Mouse (Mus musculus): ENCODE data around the gene Aco1. TPM values are rescaled to one million over a fixed set of nuclear protein-coding genes. Genes with fewer than 3 reads are reported as not detected.

Aco1 gene
- polyA plus RNA-seq, 1 experiment from 2014 or later: 53.3 TPM

- Histone ChIP-seq H3K9me3 (peaks cover 10% of the 10 kb centered on the region), H3K36me3 (replicated peaks) (peaks cover 38% of the 10 kb centered on the region), H3K4me1 (no peaks in the 10 kb centered on the region), H3K27ac (no peak overlapping the region), H3K27me3 (ENCODE audit: poor library complexity, severe bottlenecking) (no peaks in the 10 kb centered on the region), H3K4me3 (no peak overlapping the region)
- WGBS: 90% methylated on average over 10 of the region's 10 CpGs
- DNase-seq (ENCODE audit: extremely low spot score, low spot score): no peak
Measured at GRCm38 (mm10) chr4:40163646-40164045, 20.8 kb downstream of the Aco1 start.

DNA sequence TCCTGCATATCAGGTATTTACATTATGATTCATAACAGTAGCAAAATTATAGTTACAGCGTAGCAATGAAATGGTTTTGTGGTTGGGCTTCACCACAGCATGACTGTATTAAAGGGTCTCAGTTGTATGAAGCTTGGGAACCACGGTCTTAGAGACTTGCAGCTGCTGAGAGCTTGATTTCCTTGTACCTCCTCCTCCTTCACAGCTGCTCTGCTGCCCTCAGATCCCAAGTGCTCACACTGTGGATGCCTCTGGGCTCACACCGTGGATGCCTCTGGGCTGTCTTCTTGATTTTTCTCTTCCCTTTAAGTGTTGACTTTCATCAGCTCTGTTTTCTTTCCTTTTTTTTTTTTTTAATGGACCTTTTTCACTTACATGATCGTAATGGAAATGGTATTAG is 28.6 kb downstream of the Aco1 start:
- no peak for DNase-seq (ENCODE audit: extremely low spot score, low spot score)
- H3K27ac ChIP-seq: no peak overlapping the region
- 91% methylated on average over 4 of the region's 4 CpGs for WGBS
- H3K9me3 ChIP-seq: no peaks in the 10 kb centered on the region
- no peaks in the 10 kb centered on the region for H3K4me1 ChIP-seq
- H3K36me3 ChIP-seq (replicated peaks): peaks cover 45% of the 10 kb centered on the region
- no peaks in the 10 kb centered on the region for H3K27me3 ChIP-seq (ENCODE audit: poor library complexity, severe bottlenecking)
- H3K4me3 ChIP-seq: no peak overlapping the region

DNA sequence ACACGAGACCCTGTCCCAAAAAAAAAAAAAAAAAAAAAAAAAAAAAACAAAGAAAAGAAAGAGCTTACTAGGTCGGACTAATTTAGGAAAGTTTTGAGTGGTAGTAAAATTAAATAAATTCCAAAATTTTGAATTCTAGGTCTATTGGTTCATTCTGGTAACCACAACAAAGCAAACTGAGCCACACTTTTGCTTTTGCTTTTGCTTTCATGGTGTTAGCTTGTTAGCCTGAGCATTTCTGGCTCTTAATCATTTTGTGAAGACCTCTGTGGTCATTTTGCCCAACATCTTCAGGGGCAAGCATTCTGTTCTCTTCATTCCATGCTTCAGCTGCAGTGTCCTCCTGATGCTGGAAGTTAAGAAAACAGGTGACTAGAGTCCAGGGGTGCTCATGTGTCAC is 29.5 kb downstream of the Aco1 start:
- Histone ChIP-seq H3K36me3 (replicated peaks) (peaks cover 38% of the 10 kb centered on the region), H3K4me3 (no peak overlapping the region), H3K27me3 (ENCODE audit: poor library complexity, severe bottlenecking) (no peaks in the 10 kb centered on the region), H3K27ac (no peak overlapping the region), H3K4me1 (no peaks in the 10 kb centered on the region), H3K9me3 (no peaks in the 10 kb centered on the region)
- no peak for DNase-seq (ENCODE audit: extremely low spot score, low spot score)
- 92% methylated on average over 2 of the region's 2 CpGs for WGBS

GRCm38 (mm10) chr4:40174321-40174720 is 31.4 kb downstream of the Aco1 start:
- peaks cover 45% of the 10 kb centered on the region for H3K36me3 ChIP-seq (replicated peaks)
- WGBS: 79% methylated on average over 4 of the region's 4 CpGs

GRCm38 (mm10) chr4:40178584-40178983 is 35.7 kb downstream of the Aco1 start:
- no peak for DNase-seq (ENCODE audit: extremely low spot score, low spot score)
- Histone ChIP-seq H3K27me3 (ENCODE audit: poor library complexity, severe bottlenecking) (no peaks in the 10 kb centered on the region), H3K9me3 (no peaks in the 10 kb centered on the region), H3K27ac (no peak overlapping the region), H3K4me1 (no peaks in the 10 kb centered on the region), H3K4me3 (no peak overlapping the region), H3K36me3 (replicated peaks) (peaks cover 62% of the 10 kb centered on the region)
- WGBS: 92% methylated on average over 17 of the region's 17 CpGs

More at GRCm38 (mm10) chr4:40174321-40174720, 31.4 kb downstream of the Aco1 start:
- no peak overlapping the region for H3K27ac ChIP-seq
- no peaks in the 10 kb centered on the region for H3K27me3 ChIP-seq (ENCODE audit: poor library complexity, severe bottlenecking)
- H3K9me3 ChIP-seq: no peaks in the 10 kb centered on the region
- DNase-seq (ENCODE audit: extremely low spot score, low spot score): no peak
- H3K4me3 ChIP-seq: no peak overlapping the region
- H3K4me1 ChIP-seq: no peaks in the 10 kb centered on the region

- Histone ChIP-seq H3K27ac (no peak overlapping the region), H3K36me3 (replicated peaks) (peaks cover 76% of the 10 kb centered on the region), H3K27me3 (ENCODE audit: poor library complexity, severe bottlenecking) (no peaks in the 10 kb centered on the region), H3K9me3 (no peaks in the 10 kb centered on the region), H3K4me1 (no peaks in the 10 kb centered on the region), H3K4me3 (no peak overlapping the region)
- 91% methylated on average over 6 of the region's 6 CpGs for WGBS
- no peak for DNase-seq (ENCODE audit: extremely low spot score, low spot score)
Measured at GRCm38 (mm10) chr4:40180046-40180445, 37.2 kb downstream of the Aco1 start.

DNA sequence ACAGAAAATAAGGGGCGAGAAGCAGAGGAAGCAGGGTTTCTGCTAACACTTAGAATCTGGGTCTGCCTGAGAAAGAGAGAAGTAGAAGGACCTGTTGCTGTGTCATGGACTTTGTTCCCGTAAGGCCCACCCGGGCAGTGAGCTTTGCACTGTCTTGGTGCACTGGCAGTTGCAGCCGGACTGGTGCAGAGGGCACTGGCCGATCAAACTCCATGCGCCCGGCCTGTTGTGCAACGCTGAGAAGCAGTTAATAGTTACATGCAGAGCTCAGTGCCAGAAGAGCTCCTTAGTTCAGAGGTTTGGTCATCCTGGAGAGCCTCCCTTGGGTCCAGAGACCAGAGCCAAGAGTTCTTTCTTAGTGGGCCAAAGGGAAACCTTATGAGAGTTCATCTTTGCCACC is 38.8 kb downstream of the Aco1 start:
- Histone ChIP-seq H3K27me3 (ENCODE audit: poor library complexity, severe bottlenecking) (no peaks in the 10 kb centered on the region), H3K9me3 (no peaks in the 10 kb centered on the region), H3K27ac (no peak overlapping the region), H3K4me3 (no peak overlapping the region), H3K36me3 (replicated peaks) (peaks cover 76% of the 10 kb centered on the region), H3K4me1 (no peaks in the 10 kb centered on the region)
- no peak for DNase-seq (ENCODE audit: extremely low spot score, low spot score)
- WGBS: 93% methylated on average over 8 of the region's 8 CpGs

DNA sequence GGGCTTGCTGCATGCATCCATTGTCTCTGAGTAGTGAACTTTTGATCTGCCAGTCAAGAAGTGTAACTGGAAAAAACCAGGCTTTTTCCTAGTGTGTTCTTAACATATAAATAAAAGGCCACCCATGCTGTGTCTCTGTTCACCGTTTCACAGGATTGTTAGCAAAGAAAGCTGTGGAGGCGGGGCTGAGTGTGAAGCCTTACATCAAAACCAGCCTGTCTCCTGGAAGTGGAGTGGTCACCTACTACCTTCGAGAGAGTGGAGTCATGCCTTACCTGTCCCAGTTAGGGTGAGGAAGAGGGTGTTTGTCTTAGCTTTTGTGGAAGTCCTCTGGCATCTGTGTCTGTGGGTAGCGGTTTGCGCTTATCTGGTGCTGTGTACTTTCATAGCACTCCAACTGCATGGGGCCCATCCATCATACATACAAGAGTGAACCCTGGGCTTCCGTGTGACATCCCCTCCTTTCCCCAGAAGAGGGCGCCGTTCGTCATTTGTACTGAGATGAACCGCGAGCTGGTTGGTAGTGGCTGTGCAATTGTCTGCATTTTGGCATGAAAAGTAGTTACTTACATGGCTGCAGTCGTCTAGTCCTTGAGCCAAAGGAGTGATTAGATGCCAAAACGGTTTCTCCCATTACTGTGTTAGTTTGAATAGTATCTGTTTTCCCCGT is 39.9 kb downstream of the Aco1 start:
- peak; percentile 59 for DNase-seq (ENCODE audit: extremely low spot score, low spot score)
- no peak overlapping the region for H3K4me3 ChIP-seq
- H3K9me3 ChIP-seq: no peaks in the 10 kb centered on the region
- H3K36me3 ChIP-seq (replicated peaks): peaks cover 83% of the 10 kb centered on the region
- H3K4me1 ChIP-seq: no peaks in the 10 kb centered on the region
- 45% methylated on average over 14 of the region's 14 CpGs for WGBS
- no peaks in the 10 kb centered on the region for H3K27me3 ChIP-seq (ENCODE audit: poor library complexity, severe bottlenecking)
- no peak overlapping the region for H3K27ac ChIP-seq

- no peaks in the 10 kb centered on the region for H3K9me3 ChIP-seq
- no peak for DNase-seq (ENCODE audit: extremely low spot score, low spot score)
- H3K36me3 ChIP-seq (replicated peaks): peaks cover 83% of the 10 kb centered on the region
- 89% methylated on average over 6 of the region's 6 CpGs for WGBS
- no peaks in the 10 kb centered on the region for H3K27me3 ChIP-seq (ENCODE audit: poor library complexity, severe bottlenecking)
- H3K4me1 ChIP-seq: no peaks in the 10 kb centered on the region
- no peak overlapping the region for H3K27ac ChIP-seq
- no peak overlapping the region for H3K4me3 ChIP-seq
Measured at GRCm38 (mm10) chr4:40183781-40184180, 40.9 kb downstream of the Aco1 start.

DNA sequence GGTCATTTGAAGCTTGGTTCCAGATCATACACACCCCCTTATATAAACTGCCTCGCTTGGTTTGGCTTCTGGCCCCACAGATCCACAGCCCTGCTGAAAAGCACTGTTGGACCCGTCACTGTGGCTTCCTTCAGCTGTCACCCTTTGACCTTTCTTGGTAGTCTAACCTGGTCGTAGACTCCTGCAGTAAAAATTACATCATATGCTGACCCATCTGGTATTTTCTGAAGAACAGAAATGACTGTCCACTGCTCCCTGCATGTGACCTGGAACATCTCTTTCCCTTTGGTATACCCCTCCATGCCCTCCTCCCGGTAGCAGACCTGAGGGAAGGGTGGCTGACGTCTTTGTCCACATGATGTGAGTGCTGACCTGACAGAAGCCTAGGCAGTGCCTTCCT is 41.6 kb downstream of the Aco1 start:
- DNase-seq (ENCODE audit: extremely low spot score, low spot score): no peak
- H3K36me3 ChIP-seq (replicated peaks): peaks cover 87% of the 10 kb centered on the region
- H3K9me3 ChIP-seq: no peaks in the 10 kb centered on the region
- no peak overlapping the region for H3K4me3 ChIP-seq
- WGBS: 92% methylated on average over 5 of the region's 5 CpGs
- no peak overlapping the region for H3K27ac ChIP-seq
- no peaks in the 10 kb centered on the region for H3K27me3 ChIP-seq (ENCODE audit: poor library complexity, severe bottlenecking)
- H3K4me1 ChIP-seq: no peaks in the 10 kb centered on the region

DNA sequence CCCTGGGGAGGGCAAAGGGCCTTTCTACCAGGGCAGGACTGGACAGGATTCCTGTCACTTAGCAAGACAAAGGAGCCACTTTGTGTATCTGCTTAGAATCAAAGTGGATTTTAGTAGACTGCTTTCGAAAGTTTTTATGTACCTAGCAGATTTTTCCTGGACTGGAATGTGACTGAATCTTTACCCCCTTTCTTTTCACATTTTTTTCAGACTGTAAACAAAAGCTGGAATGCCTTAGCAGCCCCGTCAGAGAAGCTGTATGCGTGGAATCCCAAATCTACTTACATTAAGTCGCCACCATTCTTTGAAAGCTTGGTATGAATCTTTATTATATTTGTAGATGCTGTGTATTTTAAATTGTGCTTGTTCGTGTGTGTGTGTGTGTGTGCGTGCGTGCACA is 45.1 kb downstream of the Aco1 start:
- WGBS: 95% methylated on average over 7 of the region's 7 CpGs

GRCm38 (mm10) chr4:40192246-40192645 is 49.4 kb downstream of the Aco1 start:
- H3K36me3 ChIP-seq (replicated peaks): peaks cover 70% of the 10 kb centered on the region
- no peaks in the 10 kb centered on the region for H3K9me3 ChIP-seq
- H3K27me3 ChIP-seq (ENCODE audit: poor library complexity, severe bottlenecking): no peaks in the 10 kb centered on the region
- 68% methylated on average over 2 of the region's 2 CpGs for WGBS
- DNase-seq (ENCODE audit: extremely low spot score, low spot score): no peak
- no peaks in the 10 kb centered on the region; the same call in 1 of the 2 replicates for H3K4me1 ChIP-seq
- H3K27ac ChIP-seq: no peak overlapping the region
- H3K4me3 ChIP-seq: no peak overlapping the region

More for the DNA sequence above, 45.1 kb downstream of the Aco1 start:
- Histone ChIP-seq H3K36me3 (replicated peaks) (peaks cover 79% of the 10 kb centered on the region), H3K27ac (no peak overlapping the region), H3K4me1 (no peaks in the 10 kb centered on the region; the same call in 1 of the 2 replicates), H3K4me3 (no peak overlapping the region), H3K27me3 (ENCODE audit: poor library complexity, severe bottlenecking) (no peaks in the 10 kb centered on the region), H3K9me3 (no peaks in the 10 kb centered on the region)
- DNase-seq (ENCODE audit: extremely low spot score, low spot score): no peak

DNA sequence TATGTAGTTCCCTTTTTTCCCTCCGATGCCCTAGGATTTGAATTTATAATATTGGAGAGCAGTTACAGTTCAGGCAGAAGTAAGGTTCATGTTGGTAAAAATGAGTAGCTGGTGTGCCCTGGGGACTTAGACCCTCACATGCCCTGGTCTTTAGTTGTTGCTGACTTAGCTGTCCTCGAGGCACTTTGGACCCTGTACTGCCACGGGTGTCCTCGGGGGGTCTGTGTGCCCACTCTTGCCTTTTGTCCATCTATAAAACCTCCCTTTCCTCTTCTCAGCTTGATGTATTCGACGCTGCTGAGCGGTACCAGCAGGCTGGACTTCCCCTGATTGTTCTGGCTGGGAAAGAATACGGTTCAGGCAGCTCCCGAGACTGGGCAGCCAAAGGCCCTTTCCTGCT is 50.6 kb downstream of the Aco1 start:
- no peaks in the 10 kb centered on the region for H3K9me3 ChIP-seq
- H3K27me3 ChIP-seq (ENCODE audit: poor library complexity, severe bottlenecking): no peaks in the 10 kb centered on the region
- 79% methylated on average over 9 of the region's 9 CpGs for WGBS
- H3K4me1 ChIP-seq: no peaks in the 10 kb centered on the region; the same call in 1 of the 2 replicates
- H3K4me3 ChIP-seq: no peak overlapping the region
- no peak overlapping the region for H3K27ac ChIP-seq
- peaks cover 70% of the 10 kb centered on the region for H3K36me3 ChIP-seq (replicated peaks)
- no peak for DNase-seq (ENCODE audit: extremely low spot score, low spot score)

GRCm38 (mm10) chr4:40195336-40195735 is 52.5 kb downstream of the Aco1 start:
- no peaks in the 10 kb centered on the region for H3K9me3 ChIP-seq
- H3K27ac ChIP-seq: no peak overlapping the region
- no peak overlapping the region for H3K4me3 ChIP-seq
- no peaks in the 10 kb centered on the region; the same call in 1 of the 2 replicates for H3K4me1 ChIP-seq
- H3K27me3 ChIP-seq (ENCODE audit: poor library complexity, severe bottlenecking): no peaks in the 10 kb centered on the region
- peaks cover 62% of the 10 kb centered on the region for H3K36me3 ChIP-seq (replicated peaks)
- DNase-seq (ENCODE audit: extremely low spot score, low spot score): no peak
- 91% methylated on average over 2 of the region's 2 CpGs for WGBS
